Mouse (Mus musculus) liver, adult 2 months (tissue): ENCODE measurements around the gene Tfdp1. TPM values are rescaled to one million over a fixed set of nuclear protein-coding genes. Genes with fewer than 3 reads are reported as not detected.

Experiments used
- DNase-seq: peaks from one replicate; pipeline ENCODE4 v3.0.0-alpha.2; 2011; ENCODE audit warnings: low read depth, low spot score; ENCODE audit errors: extremely low read depth
- H3K27ac ChIP-seq: fragments of 200-500 bp; replicated peaks from 2 replicates; pipeline ENCODE4 v1.5.1; 2012; ENCODE audit warnings: low read depth, mild to moderate bottlenecking, control low read depth, inconsistent platforms, low read length; ENCODE audit not compliant: insufficient read depth
- H3K27me3 ChIP-seq: fragments of 200-500 bp; 2 replicates; pipeline ENCODE4 v1.6.1; 2012; ENCODE audit warnings: mild to moderate bottlenecking, moderate library complexity, low read length, inconsistent platforms; ENCODE audit not compliant: control insufficient read depth, insufficient read depth
- H3K36me3 ChIP-seq: fragments of 200-500 bp; 2 replicates; pipeline ENCODE4 v1.6.1; 2012; ENCODE audit warnings: low read length, inconsistent platforms; ENCODE audit not compliant: control insufficient read depth, insufficient read depth
- H3K4me1 ChIP-seq: fragments of 200-500 bp; 2 replicates; pipeline ENCODE4 v1.6.1; 2011; ENCODE audit warnings: low read length; ENCODE audit not compliant: control insufficient read depth, insufficient read depth
- H3K4me3 ChIP-seq: fragments of 200-500 bp; 2 replicates; pipeline ENCODE4 v1.5.1; 2011; ENCODE audit warnings: low read depth, mild to moderate bottlenecking, control low read depth, low read length, moderate library complexity; ENCODE audit not compliant: insufficient read depth
- H3K79me2 ChIP-seq: fragments of 200-500 bp; 2 replicates; pipeline ENCODE4 v1.6.1; 2012; ENCODE audit warnings: inconsistent platforms, mild to moderate bottlenecking, low read length, moderate library complexity; ENCODE audit not compliant: control insufficient read depth, insufficient read depth
- H3K9ac ChIP-seq: fragments of 200-500 bp; 2 replicates; pipeline ENCODE4 v1.6.1; 2012; ENCODE audit warnings: low read depth, mild to moderate bottlenecking, control low read depth, inconsistent platforms, low read length
- CTCF ChIP-seq: fragments of 200-500 bp; IDR thresholded peaks from 2 replicates; pipeline ENCODE4 v1.5.1; 2011; ENCODE audit warnings: low read depth, low read length, control low read depth
- POLR2A ChIP-seq: fragments of 200-500 bp; IDR thresholded peaks from 2 replicates; pipeline ENCODE4 v1.6.1; 2011; ENCODE audit warnings: low read length, control low read depth; ENCODE audit not compliant: insufficient read depth; ENCODE audit errors: extremely low read depth
- WGBS: fragments of 180-500 bp; shearing (Covaris S2); methylation state at CpG from one replicate; pipeline ENCODE4 v1.1.7; 2018; 5-methylcytosine and 5-hydroxymethylcytosine counted together
- polyA plus RNA-seq: library from polyadenylated mRNA; depleted of rRNA; stranded (reverse); fragments of >200 nt; gene quantifications from 2 replicates; pipeline ENCODE4 v1.2.3, GENCODE M21; 2012
- total RNA-seq: library from RNA; depleted of rRNA; stranded (reverse); fragments of >200 nt; gene quantifications from 2 replicates; pipeline ENCODE4 v1.2.3, GENCODE M21; 2014

Tfdp1 gene
- total and polyA plus RNA-seq, 2 experiments = 12.9 to 13.2 TPM

GRCm38 (mm10) chr8:13373151-13373662 lies 34.7 kb downstream of the Tfdp1 start:
- H3K36me3 ChIP-seq = peaks cover 23% of the 10 kb centered on the region

GRCm38 (mm10) chr8:13381630-13382029 lies 43.1 kb downstream of the Tfdp1 start:
- Histone ChIP-seq H3K27me3 (no peaks in the 10 kb centered on the region), H3K9ac (no peak overlapping the region), H3K79me2 (no peaks in the 10 kb centered on the region), H3K4me1 (no peaks in the 10 kb centered on the region), H3K36me3 (peaks cover 6% of the 10 kb centered on the region; the same call in 1 of the 2 replicates), H3K27ac (no peak overlapping the region), H3K4me3 (no peak overlapping the region)
- TF ChIP-seq POLR2A (no peak), CTCF (no peak)
- WGBS = 83% methylated on average over 7 of the region's 7 CpGs
- DNase-seq = no peak

More at GRCm38 (mm10) chr8:13373151-13373662, 34.7 kb downstream of the Tfdp1 start:
- WGBS = 84% methylated on average over 8 of the region's 8 CpGs
- Histone ChIP-seq H3K27me3 (no peaks in the 10 kb centered on the region), H3K4me1 (no peaks in the 10 kb centered on the region), H3K9ac (no peak overlapping the region), H3K79me2 (no peaks in the 10 kb centered on the region), H3K4me3 (no peak overlapping the region), H3K27ac (no peak overlapping the region)
- DNase-seq = no peak
- no peak for TF ChIP-seq CTCF
- no peak for TF ChIP-seq POLR2A

- Histone ChIP-seq H3K9ac (no peak overlapping the region), H3K36me3 (peaks cover 6% of the 10 kb centered on the region; the same call in 1 of the 2 replicates), H3K79me2 (no peaks in the 10 kb centered on the region), H3K27me3 (no peaks in the 10 kb centered on the region), H3K4me3 (no peak overlapping the region), H3K27ac (no peak overlapping the region), H3K4me1 (no peaks in the 10 kb centered on the region)
- TF ChIP-seq POLR2A (no peak), CTCF (no peak)
- no peak for DNase-seq
- 80% methylated on average over 3 of the region's 3 CpGs for WGBS
These were observed 44.0 kb downstream of the Tfdp1 start for GRCm38 (mm10) chr8:13382536-13382935.

- TF ChIP-seq CTCF (no peak), POLR2A (no peak)
- Histone ChIP-seq H3K4me1 (no peaks in the 10 kb centered on the region), H3K4me3 (no peak overlapping the region), H3K27me3 (no peaks in the 10 kb centered on the region), H3K36me3 (peaks cover 6% of the 10 kb centered on the region; the same call in 1 of the 2 replicates), H3K79me2 (no peaks in the 10 kb centered on the region), H3K9ac (no peak overlapping the region), H3K27ac (no peak overlapping the region)
- 94% methylated on average over 4 of the region's 4 CpGs for WGBS
- DNase-seq = no peak
These were observed 44.4 kb downstream of the Tfdp1 start for GRCm38 (mm10) chr8:13382999-13383398.

GRCm38 (mm10) chr8:13386366-13386765 lies 47.8 kb downstream of the Tfdp1 start:
- Histone ChIP-seq H3K9ac (no peak overlapping the region), H3K79me2 (no peaks in the 10 kb centered on the region), H3K27ac (no peak overlapping the region), H3K36me3 (no peaks in the 10 kb centered on the region), H3K4me1 (no peaks in the 10 kb centered on the region), H3K27me3 (no peaks in the 10 kb centered on the region), H3K4me3 (no peak overlapping the region)
- TF ChIP-seq CTCF = no peak
- no peak for TF ChIP-seq POLR2A
- 66% methylated on average over 13 of the region's 13 CpGs for WGBS
- no peak for DNase-seq

GRCm38 (mm10) chr8:13387728-13388127 lies 49.2 kb downstream of the Tfdp1 start:
- TF ChIP-seq CTCF (no peak), POLR2A (no peak)
- H3K9ac ChIP-seq = no peak overlapping the region
- no peaks in the 10 kb centered on the region for H3K4me1 ChIP-seq
- H3K79me2 ChIP-seq = no peaks in the 10 kb centered on the region
- no peak for DNase-seq
- no peak overlapping the region for H3K27ac ChIP-seq
- no peak overlapping the region for H3K4me3 ChIP-seq
- no peaks in the 10 kb centered on the region for H3K36me3 ChIP-seq
- no peaks in the 10 kb centered on the region for H3K27me3 ChIP-seq
- WGBS = 71% methylated on average over 8 of the region's 8 CpGs
